Mouse (Mus musculus) small intestine, adult 2 months (tissue): ENCODE data around the gene Muc3. TPM values are rescaled to one million over a fixed set of nuclear protein-coding genes. Genes with fewer than 3 reads are reported as not detected.

Experiments used
- H3K27ac ChIP-seq: fragments of 200-500 bp; 2 replicates; pipeline ENCODE4 v1.5.1; 2012; ENCODE audit warnings: low read depth, low read length, control low read depth, inconsistent platforms; ENCODE audit not compliant: insufficient read depth
- H3K27me3 ChIP-seq: fragments of 200-500 bp; 2 replicates; pipeline ENCODE4 v1.6.1; 2012; ENCODE audit warnings: mild to moderate bottlenecking, moderate library complexity, low read length, inconsistent platforms; ENCODE audit not compliant: control insufficient read depth, insufficient read depth
- H3K36me3 ChIP-seq: fragments of 200-500 bp; 2 replicates; pipeline ENCODE4 v1.6.1; 2012; ENCODE audit warnings: mild to moderate bottlenecking, low read length, control low read depth, inconsistent platforms; ENCODE audit not compliant: control insufficient read depth, insufficient read depth
- H3K4me1 ChIP-seq: fragments of 200-500 bp; 2 replicates; pipeline ENCODE4 v1.6.1; 2012; ENCODE audit warnings: low read length, inconsistent platforms, mixed read lengths; ENCODE audit not compliant: control insufficient read depth, insufficient read depth, insufficient read length
- H3K4me3 ChIP-seq: fragments of 200-500 bp; 2 replicates; pipeline ENCODE4 v1.5.1; 2012; ENCODE audit warnings: low read depth, mild to moderate bottlenecking, control low read depth, inconsistent platforms, low read length, moderate library complexity
- CTCF ChIP-seq: fragments of 200-500 bp; IDR thresholded peaks from 2 replicates; pipeline ENCODE4 v1.5.1; 2012; ENCODE audit warnings: low read depth, mild to moderate bottlenecking, control low read depth, inconsistent platforms, low read length, moderate library complexity, mixed read lengths; ENCODE audit not compliant: insufficient replicate concordance, insufficient read length; ENCODE audit errors: extremely low read depth
- POLR2A ChIP-seq: fragments of 200-500 bp; IDR thresholded peaks from 2 replicates; pipeline ENCODE4 v1.6.1; 2012; ENCODE audit warnings: low read depth, mild to moderate bottlenecking, control low read depth, inconsistent platforms, low read length, moderate library complexity
- whole genome bisulfite sequencing: fragments of 180-500 bp; shearing (Covaris S2); methylation state at CpG from one replicate; pipeline ENCODE4 v1.1.7; 2018; 5-methylcytosine and 5-hydroxymethylcytosine counted together
- polyA plus RNA-seq: library from polyadenylated mRNA; depleted of rRNA; stranded (reverse); fragments of >200 nt; gene quantifications from 2 replicates; pipeline ENCODE4 v1.2.3, GENCODE M21; 2012

Muc3 gene
- polyA plus RNA-seq, 1 experiment: 653 TPM

DNA sequence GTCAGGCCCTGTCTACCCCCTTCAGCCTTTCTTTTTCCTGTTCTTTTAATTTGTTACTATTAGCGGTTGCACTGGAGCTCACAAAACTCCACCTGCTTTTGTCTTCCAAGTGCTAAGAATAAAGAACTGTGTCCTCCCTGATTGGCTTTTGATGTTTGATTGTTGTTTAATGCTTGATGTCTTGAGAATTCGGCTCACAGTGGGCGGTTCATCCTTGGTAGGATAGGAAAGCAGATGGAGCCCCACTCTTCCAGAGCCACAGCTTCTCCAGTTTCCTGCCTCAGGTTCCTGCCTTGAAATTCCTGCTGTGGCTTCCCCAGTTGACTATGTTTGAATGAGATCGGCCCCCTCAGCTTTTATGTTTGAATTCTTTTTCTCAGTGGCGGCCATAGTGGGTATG is 4.2 kb upstream of the Muc3 start:
- no peaks in the 10 kb centered on the region for H3K27me3 ChIP-seq
- no peak for TF ChIP-seq POLR2A
- no peak for TF ChIP-seq CTCF
- H3K4me1 ChIP-seq: peaks cover 7% of the 10 kb centered on the region; the same call in 1 of the 2 replicates
- H3K4me3 ChIP-seq: no peak overlapping the region
- peaks cover 38% of the 10 kb centered on the region for H3K36me3 ChIP-seq
- H3K27ac ChIP-seq: no peak overlapping the region
- WGBS: 97% methylated on average over 5 of the region's 5 CpGs

DNA sequence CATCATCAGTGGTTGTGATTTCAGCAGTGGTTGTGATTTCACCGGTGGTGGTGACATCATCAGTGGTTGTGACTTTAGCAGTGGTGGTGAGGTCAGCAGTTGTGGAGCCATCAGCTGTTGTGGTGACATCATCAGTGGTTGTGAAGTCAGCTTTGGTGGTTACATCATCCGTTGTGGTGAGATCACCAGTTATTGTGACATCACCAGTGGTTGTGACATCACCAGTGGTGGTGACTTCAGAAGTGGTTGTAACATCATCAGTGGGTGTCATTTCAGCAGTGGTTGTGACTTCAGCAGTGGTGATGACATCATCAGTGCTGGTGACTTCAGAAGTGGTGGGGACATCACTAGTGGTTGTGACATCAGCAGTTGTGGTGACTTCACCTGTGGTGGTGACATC is 3.5 kb upstream of the Muc3 start:
- Histone ChIP-seq H3K4me3 (no peak overlapping the region), H3K4me1 (peaks cover 7% of the 10 kb centered on the region; the same call in 1 of the 2 replicates), H3K27ac (no peak overlapping the region), H3K27me3 (no peaks in the 10 kb centered on the region), H3K36me3 (peaks cover 41% of the 10 kb centered on the region)
- TF ChIP-seq POLR2A (no peak), CTCF (no peak)
- WGBS: 58% methylated on average over 2 of the region's 2 CpGs

DNA sequence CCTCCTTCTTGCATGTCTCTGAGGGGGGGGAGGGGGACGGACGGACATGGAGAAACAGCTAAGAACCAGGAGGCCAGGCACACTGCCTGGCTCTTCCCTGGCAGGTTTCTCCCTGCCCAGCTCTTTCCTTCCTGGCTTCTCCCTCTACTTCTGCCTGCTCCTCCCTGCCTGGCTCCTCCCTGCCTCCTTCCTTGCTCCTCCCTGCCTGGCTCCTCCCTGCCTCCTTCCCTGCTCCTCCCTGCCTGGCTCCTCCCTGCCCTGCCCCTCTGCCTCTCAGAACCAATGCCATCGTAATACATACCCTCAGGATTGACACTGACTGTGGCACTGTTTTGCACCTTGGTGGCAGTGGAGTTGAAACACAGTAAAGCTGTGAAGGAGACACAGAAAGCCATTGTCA is 8.3 kb downstream of the Muc3 start:
- no peak overlapping the region for H3K4me3 ChIP-seq
- 23% methylated on average over 3 of the region's 3 CpGs for WGBS
- TF ChIP-seq CTCF (no peak), POLR2A (no peak)

DNA sequence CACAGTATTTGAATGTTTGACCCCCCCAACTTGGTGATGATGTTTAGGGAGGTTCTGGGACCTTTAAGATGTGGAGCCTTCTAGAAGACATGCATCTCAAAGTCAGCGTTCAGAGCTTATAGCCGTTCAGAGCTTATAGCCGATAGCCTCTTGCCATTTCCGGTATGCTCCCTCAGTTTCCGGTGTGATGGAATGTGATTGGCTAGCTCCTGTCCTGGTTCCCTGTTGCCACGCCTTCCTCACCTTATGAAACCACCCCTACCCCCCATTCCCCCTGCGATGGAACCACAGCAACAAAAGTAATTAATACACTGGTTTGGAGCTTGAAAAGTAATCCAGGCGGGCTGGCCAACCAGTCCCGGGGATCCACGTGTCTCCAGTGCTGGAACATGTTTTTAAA is 10.1 kb downstream of the Muc3 start:
- H3K27ac ChIP-seq: no peak overlapping the region
- peaks cover 89% of the 10 kb centered on the region for H3K36me3 ChIP-seq
- TF ChIP-seq POLR2A: no peak
- no peak for TF ChIP-seq CTCF
- H3K4me3 ChIP-seq: no peak overlapping the region
- no peaks in the 10 kb centered on the region for H3K4me1 ChIP-seq
- H3K27me3 ChIP-seq: no peaks in the 10 kb centered on the region
- 89% methylated on average over 10 of the region's 10 CpGs for WGBS

More for the DNA sequence above, 8.3 kb downstream of the Muc3 start:
- Histone ChIP-seq H3K27ac (no peak overlapping the region), H3K27me3 (no peaks in the 10 kb centered on the region), H3K4me1 (no peaks in the 10 kb centered on the region), H3K36me3 (peaks cover 93% of the 10 kb centered on the region)

DNA sequence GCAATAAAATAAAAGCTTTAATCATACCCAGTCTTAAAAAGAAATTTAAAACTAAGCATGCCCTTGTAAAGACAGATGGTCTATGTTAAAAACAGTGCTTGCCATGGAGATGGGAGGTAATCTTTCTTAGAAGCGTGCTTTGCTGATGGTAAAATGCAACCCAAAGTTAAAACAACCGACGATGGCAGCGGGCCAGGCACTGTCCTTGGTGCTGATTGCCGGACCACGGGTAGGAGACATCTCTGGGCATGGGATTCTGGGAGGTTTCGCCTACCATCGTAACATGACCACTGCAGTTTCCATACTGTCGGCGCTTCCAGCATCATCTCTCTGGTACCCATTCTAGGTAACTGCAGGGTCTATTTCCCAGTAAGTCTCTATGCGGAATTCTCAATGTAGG is 14.2 kb downstream of the Muc3 start:
- H3K36me3 ChIP-seq: peaks cover 67% of the 10 kb centered on the region
- H3K27me3 ChIP-seq: no peaks in the 10 kb centered on the region
- 55% methylated on average over 11 of the region's 11 CpGs for WGBS
- H3K27ac ChIP-seq: no peak overlapping the region
- H3K4me3 ChIP-seq: no peak overlapping the region
- TF ChIP-seq POLR2A (no peak), CTCF (no peak)
- no peaks in the 10 kb centered on the region for H3K4me1 ChIP-seq

DNA sequence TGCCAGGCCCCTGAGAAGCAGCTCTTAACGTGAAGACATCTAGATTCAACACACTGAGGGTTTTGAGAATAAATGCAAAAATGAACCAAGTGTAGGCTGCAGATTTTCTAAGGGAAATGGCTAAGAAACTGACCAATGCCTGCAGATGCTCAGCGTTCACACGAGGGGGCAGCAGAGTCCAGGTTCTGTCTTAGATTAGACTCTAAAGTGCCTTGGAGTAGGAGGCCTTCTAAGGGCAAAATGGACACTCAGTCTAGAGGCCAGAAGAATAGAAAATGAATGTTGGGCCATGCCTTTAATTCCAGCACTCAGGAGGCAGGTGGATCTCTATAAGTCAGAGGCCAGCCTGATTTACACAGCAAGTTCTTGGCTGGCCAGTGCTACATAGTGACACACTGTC is 17.6 kb downstream of the Muc3 start:
- no peaks in the 10 kb centered on the region for H3K4me1 ChIP-seq
- no peak overlapping the region for H3K4me3 ChIP-seq
- H3K36me3 ChIP-seq: peaks cover 32% of the 10 kb centered on the region
- peak; percentile 79; the same call in 1 of the 2 replicates for TF ChIP-seq CTCF
- no peak for TF ChIP-seq POLR2A
- H3K27me3 ChIP-seq: no peaks in the 10 kb centered on the region
- H3K27ac ChIP-seq: no peak overlapping the region
- 2% methylated on average over 3 of the region's 3 CpGs for WGBS

DNA sequence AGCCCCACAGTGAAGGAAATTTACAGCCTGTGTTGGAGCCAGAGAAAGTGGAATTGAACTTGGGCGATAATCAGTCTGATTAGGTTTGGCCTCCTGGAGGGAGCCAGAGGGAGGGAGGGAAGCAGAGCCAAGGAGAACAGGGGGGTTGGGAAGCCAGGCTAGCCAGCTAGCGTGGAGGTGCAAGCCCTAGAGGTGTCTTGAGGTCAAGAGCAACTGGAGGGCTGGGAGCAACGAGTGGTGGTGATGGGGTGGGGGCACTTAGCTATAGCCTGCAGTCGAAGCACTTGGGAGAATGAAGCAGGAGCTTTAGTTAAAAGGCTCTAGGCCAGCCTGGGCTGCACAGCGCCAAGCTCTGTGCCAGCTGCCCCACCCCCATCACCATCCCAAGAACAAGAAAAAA is 19.8 kb downstream of the Muc3 start:
- 20% methylated on average over 5 of the region's 5 CpGs for WGBS
- no peaks in the 10 kb centered on the region for H3K4me1 ChIP-seq
- TF ChIP-seq POLR2A (no peak), CTCF (no peak)

DNA sequence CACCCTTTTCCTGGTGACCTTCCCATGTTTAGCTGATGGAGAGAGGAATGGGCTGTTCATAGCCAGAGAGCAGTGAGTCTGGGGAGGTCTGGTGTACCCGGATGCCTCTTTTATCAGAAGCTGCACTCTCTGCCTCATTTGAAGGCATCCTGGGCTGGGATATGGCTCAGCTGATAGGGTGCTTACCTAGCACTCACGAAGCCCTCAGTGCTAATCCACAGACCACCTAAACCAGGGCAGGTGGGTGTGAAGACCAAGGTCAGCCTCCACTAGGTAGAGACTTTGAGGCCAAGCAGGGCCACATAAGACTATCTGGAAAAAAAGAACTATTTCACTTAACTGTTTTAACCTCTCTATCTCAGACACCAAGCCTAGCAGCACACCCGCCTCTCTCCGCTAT is 25.6 kb downstream of the Muc3 start:
- no peaks in the 10 kb centered on the region for H3K27me3 ChIP-seq
- TF ChIP-seq POLR2A (no peak), CTCF (no peak)
- no peak overlapping the region for H3K4me3 ChIP-seq
- WGBS: 77% methylated on average over 4 of the region's 4 CpGs
- no peak overlapping the region for H3K27ac ChIP-seq
- no peaks in the 10 kb centered on the region for H3K36me3 ChIP-seq
- H3K4me1 ChIP-seq: no peaks in the 10 kb centered on the region

More for the DNA sequence above, 19.8 kb downstream of the Muc3 start:
- Histone ChIP-seq H3K4me3 (no peak overlapping the region), H3K27me3 (no peaks in the 10 kb centered on the region), H3K36me3 (peaks cover 16% of the 10 kb centered on the region), H3K27ac (no peak overlapping the region)
